ENCODE assay signal across 16 mouse cellular contexts in genomic region chr11:78170306-78170705, GRCm38 (mm10). TPM values are rescaled to one million over a fixed set of nuclear protein-coding genes. Genes with fewer than 3 reads are reported as not detected.
DNase-seq lines count a peak whose midpoint lies in the region; ATAC-seq lines count a peak whose summit lies in the region.
"Had no signal": no experiment of that assay in that cellular context is flagged by ENCODE, and none has a peak within 500 bp of the region (broad histone marks: within the 10 kb centered on the region; RNA-seq: fewer than 3 reads in every experiment).

No protein-coding gene starts in this region.

- no peak overlapping the region for H3K9ac ChIP-seq in liver, embryonic 11.5 days (ENCODE audit: low read depth, low read length)
- H3K9ac ChIP-seq in kidney, embryonic 15.5 days, result no peak overlapping the region
- H3K9ac ChIP-seq in liver, embryonic 12.5 days, result no peak overlapping the region
- H3K9ac ChIP-seq: heart, embryonic 12.5 days had no signal

- peak overlapping the region; percentile 85; the same call in 1 of the 2 replicates for H3K27ac ChIP-seq in liver, embryonic 11.5 days (ENCODE audit: low read depth, low read length)
- H3K27ac ChIP-seq in kidney, embryonic 15.5 days, result no peak overlapping the region
- H3K27ac ChIP-seq in liver, embryonic 12.5 days, result peak overlapping the region; percentile 93

- peaks cover 3% of the 10 kb centered on the region; the same call in 1 of the 2 replicates for H3K36me3 ChIP-seq in liver, embryonic 11.5 days (ENCODE audit: control insufficient read depth, insufficient read depth, low read length)
- peaks cover 24% of the 10 kb centered on the region; the same call in 1 of the 2 replicates for H3K36me3 ChIP-seq in kidney, embryonic 15.5 days
- peaks cover 34% of the 10 kb centered on the region for H3K36me3 ChIP-seq in liver, embryonic 12.5 days

- ATAC-seq in liver, embryonic 11.5 days (replicated peaks; ENCODE audit: low FRiP score), result no peak
- peak; percentile 17; the same call in 1 of the 2 replicates for ATAC-seq in kidney, embryonic 15.5 days (replicated peaks; ENCODE audit: low FRiP score)
- ATAC-seq in liver, embryonic 12.5 days, result no peak
- ATAC-seq: forebrain, embryonic 16.5 days; inflammation-experienced regulatory T-cells, adult 6 months had no signal

- DNase-seq in liver, embryonic 11.5 days (ENCODE audit: low spot score), result no peak
- DNase-seq in liver, result no peak
- DNase-seq in lung, adult 18-20 months, result no peak
- no peak for DNase-seq in spleen, adult 18-20 months
- no peak for DNase-seq in cerebellum, adult 11-12 months
- DNase-seq: adrenal gland, adult 8-10 months; cerebellum, postnatal 36 days; heart, postnatal 4 days; layer of hippocampus, adult 9-11 months; lung, postnatal 10 days; right cerebral cortex, adult 18-20 months had no signal

- H3K9me3 ChIP-seq in liver, embryonic 11.5 days (ENCODE audit: control insufficient read depth, low read length), result no peaks in the 10 kb centered on the region
- H3K9me3 ChIP-seq in kidney, embryonic 15.5 days (replicated peaks), result no peaks in the 10 kb centered on the region
- H3K9me3 ChIP-seq in liver, embryonic 12.5 days (replicated peaks), result no peaks in the 10 kb centered on the region
- H3K9me3 ChIP-seq: heart, embryonic 12.5 days had no signal

- 90% methylated on average over 15 of the region's 15 CpGs for WGBS in liver, embryonic 11.5 days
- WGBS in kidney, embryonic 15.5 days, result 68% methylated on average over 15 of the region's 15 CpGs
- WGBS in liver, embryonic 12.5 days (ENCODE audit: insufficient replicate concordance), result 88% methylated on average over 15 of the region's 15 CpGs

- no peak overlapping the region for H3K4me2 ChIP-seq in liver, embryonic 11.5 days
- no peak overlapping the region for H3K4me2 ChIP-seq in kidney, embryonic 15.5 days
- H3K4me2 ChIP-seq in liver, embryonic 12.5 days, result peak overlapping the region; percentile 79
- H3K4me2 ChIP-seq: heart, embryonic 12.5 days had no signal

- H3K4me3 ChIP-seq in liver, embryonic 11.5 days (ENCODE audit: low read depth, low read length), result no peak overlapping the region
- no peak overlapping the region for H3K4me3 ChIP-seq in kidney, embryonic 15.5 days (replicated peaks)
- H3K4me3 ChIP-seq in liver, embryonic 12.5 days, result no peak overlapping the region
- H3K4me3 ChIP-seq: heart, embryonic 12.5 days had no signal

- no peaks in the 10 kb centered on the region for H3K27me3 ChIP-seq in liver, embryonic 11.5 days (replicated peaks; ENCODE audit: control insufficient read depth, insufficient read depth, low read length)
- no peaks in the 10 kb centered on the region for H3K27me3 ChIP-seq in kidney, embryonic 15.5 days
- H3K27me3 ChIP-seq in liver, embryonic 12.5 days (replicated peaks), result no peaks in the 10 kb centered on the region
- H3K27me3 ChIP-seq: heart, embryonic 12.5 days had no signal

- peaks cover 44% of the 10 kb centered on the region for H3K4me1 ChIP-seq in liver, embryonic 11.5 days (replicated peaks; ENCODE audit: control insufficient read depth, insufficient read depth, low read length)
- H3K4me1 ChIP-seq in kidney, embryonic 15.5 days, result peaks cover 36% of the 10 kb centered on the region
- H3K4me1 ChIP-seq in liver, embryonic 12.5 days, result peaks cover 91% of the 10 kb centered on the region

RNA-seq across cellular contexts. Expression of gene Traf4, which starts 4.9 kb away (rescaled TPM):
- 53.8 and 57.6 TPM in 2 replicates for polyA plus RNA-seq in liver, embryonic 11.5 days (2014; fragmentation: Nextera tagmentation; extraction: Ambion mirVana)
- polyA plus RNA-seq in kidney, embryonic 15.5 days (2015; fragmentation: Nextera tagmentation; extraction: Ambion mirVana), result 94.2 and 99.5 TPM in 2 replicates
- polyA plus RNA-seq in liver, embryonic 12.5 days (2016; fragmentation: Nextera tagmentation; extraction: Ambion mirVana), result 45.4 and 47.6 TPM in 2 replicates

RNA-seq across cellular contexts. Expression of gene Nek8, which starts 6.2 kb away (rescaled TPM):
- 13.1 and 14.3 TPM in 2 replicates for polyA plus RNA-seq in liver, embryonic 11.5 days (2014; fragmentation: Nextera tagmentation; extraction: Ambion mirVana)
- polyA plus RNA-seq in kidney, embryonic 15.5 days (2015; fragmentation: Nextera tagmentation; extraction: Ambion mirVana), result 21.1 and 25.0 TPM in 2 replicates
- 12.2 and 13.7 TPM in 2 replicates for polyA plus RNA-seq in liver, embryonic 12.5 days (2016; fragmentation: Nextera tagmentation; extraction: Ambion mirVana)

RNA-seq across cellular contexts. Expression of gene Tlcd1, which starts 6.2 kb away (rescaled TPM):
- 52.5 and 57.5 TPM in 2 replicates for polyA plus RNA-seq in liver, embryonic 11.5 days (2014; fragmentation: Nextera tagmentation; extraction: Ambion mirVana)
- 28.7 and 31.8 TPM in 2 replicates for polyA plus RNA-seq in kidney, embryonic 15.5 days (2015; fragmentation: Nextera tagmentation; extraction: Ambion mirVana)
- polyA plus RNA-seq in liver, embryonic 12.5 days (2016; fragmentation: Nextera tagmentation; extraction: Ambion mirVana), result 62.6 and 67.1 TPM in 2 replicates

RNA-seq across cellular contexts. Expression of gene Rpl23a, which starts 13.1 kb away (rescaled TPM):
- 1,588 and 1,766 TPM in 2 replicates for polyA plus RNA-seq in liver, embryonic 11.5 days (2014; fragmentation: Nextera tagmentation; extraction: Ambion mirVana)
- polyA plus RNA-seq in kidney, embryonic 15.5 days (2015; fragmentation: Nextera tagmentation; extraction: Ambion mirVana), result 1,327 and 1,492 TPM in 2 replicates
- 1,112 and 1,156 TPM in 2 replicates for polyA plus RNA-seq in liver, embryonic 12.5 days (2016; fragmentation: Nextera tagmentation; extraction: Ambion mirVana)

RNA-seq across cellular contexts. Expression of gene Rab34, which starts 17.9 kb away (rescaled TPM):
- polyA plus RNA-seq in liver, embryonic 11.5 days (2014; fragmentation: Nextera tagmentation; extraction: Ambion mirVana), result 42.6 and 45.3 TPM in 2 replicates
- 113 and 132 TPM in 2 replicates for polyA plus RNA-seq in kidney, embryonic 15.5 days (2015; fragmentation: Nextera tagmentation; extraction: Ambion mirVana)
- 20.3 and 24.0 TPM in 2 replicates for polyA plus RNA-seq in liver, embryonic 12.5 days (2016; fragmentation: Nextera tagmentation; extraction: Ambion mirVana)
